Mouse (Mus musculus): ENCODE data around the gene Mtmr3. TPM values are rescaled to one million over a fixed set of nuclear protein-coding genes. Genes with fewer than 3 reads are reported as not detected.
A peak's percentile ranks its signal among the peaks of the same experiment; 100 is the strongest.

The Mtmr3 gene
- polyA plus RNA-seq, 1 experiment from 2014 or later: 27.5 TPM

DNA sequence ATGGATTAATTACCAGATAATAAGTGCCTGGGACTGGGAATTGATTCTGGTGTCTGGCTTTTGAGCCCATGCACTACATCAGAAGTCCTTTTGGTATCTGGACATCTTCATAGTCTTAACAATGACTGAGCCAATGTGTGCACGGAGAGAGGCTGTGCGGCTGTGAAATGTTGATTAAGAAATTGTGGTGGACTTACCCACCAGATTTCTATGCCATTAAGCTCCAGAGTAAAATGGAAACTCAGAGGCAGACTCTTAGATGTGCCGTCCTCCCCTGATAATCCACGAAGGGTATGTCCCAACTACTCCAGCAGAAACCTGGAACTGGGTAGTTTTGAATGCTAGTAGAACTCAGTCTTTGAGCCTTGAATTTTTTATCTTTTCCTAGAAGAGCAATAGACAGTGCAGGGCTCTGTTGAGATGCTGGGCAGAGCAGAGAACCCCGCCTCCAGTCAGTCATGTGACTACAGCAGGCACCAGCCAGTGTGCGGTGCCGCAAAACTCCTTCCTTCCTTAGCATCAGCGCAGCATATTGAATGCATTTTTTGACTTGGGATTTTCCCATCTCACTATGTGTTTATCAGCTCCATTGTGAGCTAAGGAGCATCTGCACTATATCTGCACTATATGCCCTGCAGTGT is 139.6 kb downstream of the Mtmr3 start:
- Histone ChIP-seq H3K36me3 (replicated peaks; ENCODE audit: control insufficient read depth, insufficient read depth, low read depth, low read length) (no peaks in the 10 kb centered on the region), H3K27ac (replicated peaks; ENCODE audit: low read depth, low read length) (no peak overlapping the region), H3K9ac (replicated peaks; ENCODE audit: low read length) (no peak overlapping the region), H3K27me3 (ENCODE audit: control insufficient read depth, insufficient read depth, low read length) (no peaks in the 10 kb centered on the region), H3K4me2 (ENCODE audit: low read depth, low read length) (no peak overlapping the region), H3K9me3 (replicated peaks; ENCODE audit: control insufficient read depth, low read length) (no peaks in the 10 kb centered on the region), H3K4me3 (ENCODE audit: low read depth, low read length) (no peak overlapping the region), H3K4me1 (ENCODE audit: control insufficient read depth, insufficient read depth, low read length) (no peaks in the 10 kb centered on the region)
- no peak for DNase-seq (ENCODE audit: low spot score)
- no peak for ATAC-seq (replicated peaks; ENCODE audit: insufficient number of reproducible peaks, low FRiP score, low TSS enrichment, low read depth)
- 72% methylated on average over 8 of the region's 8 CpGs for WGBS

DNA sequence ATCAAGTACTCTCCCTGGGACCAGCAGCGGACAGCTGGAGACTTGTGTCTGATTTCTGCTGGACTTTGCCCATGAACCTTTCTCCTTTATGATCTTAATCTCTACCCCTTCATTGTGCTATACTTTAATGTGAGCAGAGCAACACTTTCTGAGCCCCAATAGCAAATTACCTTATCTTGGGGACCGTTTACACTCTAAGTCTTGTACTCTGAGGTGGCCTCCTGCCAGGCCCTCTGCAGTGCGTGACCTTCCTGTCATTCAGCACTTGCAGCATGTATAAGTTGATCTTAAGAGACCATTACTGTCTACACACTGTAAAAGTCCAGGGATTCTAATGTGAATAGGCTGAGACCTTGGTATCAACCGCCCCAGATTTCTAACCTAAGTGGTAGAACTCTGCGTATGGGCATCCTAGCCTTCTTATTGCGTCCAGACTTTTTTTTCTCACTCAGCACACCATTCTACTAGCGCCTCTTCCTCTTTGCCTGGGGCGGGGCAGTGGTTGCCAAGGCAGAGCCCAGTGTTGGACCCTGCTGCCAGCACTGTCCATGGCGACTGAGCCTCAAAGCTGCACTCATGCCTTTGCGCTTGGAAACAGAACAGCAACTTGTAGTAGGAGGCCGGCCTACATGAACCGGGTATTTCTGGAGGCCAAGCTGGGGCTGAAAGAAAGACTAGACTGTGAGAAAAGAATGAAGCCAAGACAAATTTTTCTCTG is 142.0 kb downstream of the Mtmr3 start:
- H3K4me3 ChIP-seq (ENCODE audit: low read depth, low read length): no peak overlapping the region
- no peaks in the 10 kb centered on the region for H3K27me3 ChIP-seq (ENCODE audit: control insufficient read depth, insufficient read depth, low read length)
- no peaks in the 10 kb centered on the region for H3K4me1 ChIP-seq (ENCODE audit: control insufficient read depth, insufficient read depth, low read length)
- H3K4me2 ChIP-seq (ENCODE audit: low read depth, low read length): no peak overlapping the region
- DNase-seq (ENCODE audit: low spot score) (no peak), ATAC-seq (replicated peaks; ENCODE audit: insufficient number of reproducible peaks, low FRiP score, low TSS enrichment, low read depth) (no peak)
- no peak overlapping the region for H3K27ac ChIP-seq (replicated peaks; ENCODE audit: low read depth, low read length)
- no peaks in the 10 kb centered on the region for H3K36me3 ChIP-seq (replicated peaks; ENCODE audit: control insufficient read depth, insufficient read depth, low read depth, low read length)
- no peak overlapping the region for H3K9ac ChIP-seq (replicated peaks; ENCODE audit: low read length)
- 82% methylated on average over 12 of the region's 12 CpGs for WGBS
- no peaks in the 10 kb centered on the region for H3K9me3 ChIP-seq (replicated peaks; ENCODE audit: control insufficient read depth, low read length)

DNA sequence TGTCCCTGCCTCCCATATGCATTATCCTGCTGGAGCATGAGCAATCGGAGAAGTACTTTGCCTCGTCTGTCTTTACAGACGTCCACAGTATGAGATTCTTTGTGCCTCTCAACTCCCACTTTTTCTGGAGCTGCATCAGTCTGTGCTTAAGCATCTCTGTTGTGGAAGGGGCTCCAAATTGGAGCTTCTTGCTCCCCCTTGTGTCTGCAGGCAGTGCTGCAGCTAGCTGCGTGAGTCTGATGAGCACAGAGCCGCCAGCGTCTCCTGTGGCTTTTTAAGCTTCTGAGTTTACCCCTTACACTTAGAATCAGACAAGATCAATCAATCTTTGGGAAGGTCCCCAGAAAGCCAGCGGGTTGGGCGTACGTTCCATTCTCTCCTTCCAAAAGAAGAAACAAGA is 143.5 kb downstream of the Mtmr3 start:
- H3K4me2 ChIP-seq (ENCODE audit: low read depth, low read length): no peak overlapping the region
- no peak overlapping the region for H3K4me3 ChIP-seq (ENCODE audit: low read depth, low read length)
- ATAC-seq (replicated peaks; ENCODE audit: insufficient number of reproducible peaks, low FRiP score, low TSS enrichment, low read depth) (no peak), DNase-seq (ENCODE audit: low spot score) (peak; percentile 79)
- H3K9me3 ChIP-seq (replicated peaks; ENCODE audit: control insufficient read depth, low read length): no peaks in the 10 kb centered on the region
- no peaks in the 10 kb centered on the region for H3K36me3 ChIP-seq (replicated peaks; ENCODE audit: control insufficient read depth, insufficient read depth, low read depth, low read length)
- H3K4me1 ChIP-seq (ENCODE audit: control insufficient read depth, insufficient read depth, low read length): no peaks in the 10 kb centered on the region
- H3K27ac ChIP-seq (replicated peaks; ENCODE audit: low read depth, low read length): no peak overlapping the region
- no peaks in the 10 kb centered on the region for H3K27me3 ChIP-seq (ENCODE audit: control insufficient read depth, insufficient read depth, low read length)
- H3K9ac ChIP-seq (replicated peaks; ENCODE audit: low read length): no peak overlapping the region
- WGBS: 21% methylated on average over 9 of the region's 9 CpGs

DNA sequence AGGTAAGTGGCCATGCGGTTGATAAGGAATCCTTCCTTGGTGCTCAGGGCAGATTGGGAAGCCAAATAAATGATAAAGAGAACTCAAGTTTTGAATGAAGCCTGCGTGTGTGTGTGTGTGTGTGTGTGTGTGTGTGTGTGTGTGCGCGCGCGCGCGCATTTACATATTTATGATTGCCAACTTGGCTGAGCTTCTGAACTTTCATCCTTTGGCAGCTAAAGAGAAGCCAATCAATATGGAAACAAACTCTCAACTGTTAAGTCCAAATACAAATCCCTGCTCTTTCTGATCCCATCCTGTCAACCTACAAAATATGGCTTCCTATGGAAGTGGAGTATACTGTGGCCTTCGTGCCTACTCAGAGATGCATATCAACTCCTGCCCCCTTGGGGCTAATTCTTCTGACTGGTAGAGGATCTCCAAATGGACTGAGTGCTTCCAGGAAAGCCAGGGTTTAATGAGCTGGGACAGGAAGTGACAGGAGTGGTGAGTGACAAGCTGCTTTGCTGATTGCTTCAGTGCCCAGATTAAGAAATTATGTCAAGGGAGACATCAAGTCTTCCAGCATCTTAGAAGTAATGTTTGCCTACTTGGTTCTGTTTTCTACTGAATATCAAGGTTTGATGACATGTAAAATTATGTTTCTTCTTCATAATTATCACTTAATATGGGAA is 148.3 kb downstream of the Mtmr3 start:
- DNase-seq (ENCODE audit: low spot score) (no peak), ATAC-seq (replicated peaks; ENCODE audit: insufficient number of reproducible peaks, low FRiP score, low TSS enrichment, low read depth) (no peak)
- H3K36me3 ChIP-seq (replicated peaks; ENCODE audit: control insufficient read depth, insufficient read depth, low read depth, low read length): no peaks in the 10 kb centered on the region
- no peak overlapping the region for H3K27ac ChIP-seq (replicated peaks; ENCODE audit: low read depth, low read length)
- H3K9me3 ChIP-seq (replicated peaks; ENCODE audit: control insufficient read depth, low read length): no peaks in the 10 kb centered on the region
- no peak overlapping the region for H3K4me3 ChIP-seq (ENCODE audit: low read depth, low read length)
- 93% methylated on average over 9 of the region's 9 CpGs for WGBS
- no peaks in the 10 kb centered on the region for H3K4me1 ChIP-seq (ENCODE audit: control insufficient read depth, insufficient read depth, low read length)
- H3K9ac ChIP-seq (replicated peaks; ENCODE audit: low read length): no peak overlapping the region
- no peaks in the 10 kb centered on the region for H3K27me3 ChIP-seq (ENCODE audit: control insufficient read depth, insufficient read depth, low read length)
- no peak overlapping the region for H3K4me2 ChIP-seq (ENCODE audit: low read depth, low read length)

DNA sequence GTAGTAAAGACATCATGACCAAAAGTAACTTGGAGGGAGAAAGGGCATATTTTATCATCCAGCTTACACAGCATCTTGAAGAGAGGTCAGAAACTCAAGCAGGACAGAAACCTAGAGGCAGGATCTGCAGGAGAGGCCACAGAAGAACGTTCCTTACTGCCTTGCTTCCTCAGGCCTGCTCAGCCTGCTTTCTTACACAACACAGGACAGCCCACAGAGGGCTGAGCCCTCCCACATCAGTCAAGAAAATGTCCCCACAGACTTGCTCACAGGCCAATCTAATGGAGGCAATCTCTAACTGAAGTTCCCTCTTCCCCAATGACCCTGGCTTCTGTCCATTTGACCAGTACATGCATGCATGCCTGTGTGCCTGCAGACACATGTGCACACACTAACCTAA is 152.4 kb downstream of the Mtmr3 start:
- no peak for ATAC-seq (replicated peaks; ENCODE audit: insufficient number of reproducible peaks, low FRiP score, low TSS enrichment, low read depth)
- Histone ChIP-seq H3K9ac (replicated peaks; ENCODE audit: low read length) (no peak overlapping the region), H3K36me3 (replicated peaks; ENCODE audit: control insufficient read depth, insufficient read depth, low read depth, low read length) (no peaks in the 10 kb centered on the region), H3K27ac (replicated peaks; ENCODE audit: low read depth, low read length) (no peak overlapping the region), H3K4me1 (ENCODE audit: control insufficient read depth, insufficient read depth, low read length) (no peaks in the 10 kb centered on the region), H3K4me2 (ENCODE audit: low read depth, low read length) (no peak overlapping the region), H3K9me3 (replicated peaks; ENCODE audit: control insufficient read depth, low read length) (no peaks in the 10 kb centered on the region), H3K4me3 (ENCODE audit: low read depth, low read length) (no peak overlapping the region), H3K27me3 (ENCODE audit: control insufficient read depth, insufficient read depth, low read length) (no peaks in the 10 kb centered on the region)
- 41% methylated on average over 1 of the region's 1 CpGs for WGBS
- DNase-seq (ENCODE audit: low spot score): no peak

DNA sequence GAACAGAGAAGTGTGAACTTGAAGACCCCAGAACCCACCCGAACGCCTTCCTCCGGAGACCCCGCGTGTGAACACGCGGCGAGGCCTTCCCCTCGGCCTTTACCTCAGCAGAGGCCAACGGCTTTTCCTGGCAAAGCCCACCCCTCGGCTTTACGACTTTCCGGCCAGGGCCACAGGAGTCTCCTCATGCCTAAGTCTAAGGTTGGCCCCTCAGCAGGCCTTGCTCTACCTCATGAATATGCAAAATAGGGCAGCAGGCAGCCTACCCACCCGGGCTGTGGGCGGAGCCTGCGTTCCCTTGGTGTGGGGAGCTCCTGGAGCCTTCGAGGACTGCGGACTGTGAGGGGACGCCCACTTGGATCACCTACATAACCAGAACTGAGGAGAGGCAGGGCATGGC is 153.7 kb downstream of the Mtmr3 start, which contains the start of gene Hormad2:
Gene Hormad2, minus strand, starts transcription at position 128 of the 400 bp plus-strand sequence.
- no peak within 1 kb of the TSS; the same call in 1 of the 2 replicates for H3K4me2 ChIP-seq (ENCODE audit: low read depth, low read length)
- no peak within 1 kb of the TSS for H3K4me3 ChIP-seq (ENCODE audit: low read depth, low read length)
- H3K36me3 ChIP-seq (replicated peaks; ENCODE audit: control insufficient read depth, insufficient read depth, low read depth, low read length): no peaks in the 10 kb centered on the region
- no peaks in the 10 kb centered on the region for H3K27me3 ChIP-seq (ENCODE audit: control insufficient read depth, insufficient read depth, low read length)
- ATAC-seq (replicated peaks; ENCODE audit: insufficient number of reproducible peaks, low FRiP score, low TSS enrichment, low read depth) (no peak), DNase-seq (ENCODE audit: low spot score) (peak; percentile 8)
- H3K4me1 ChIP-seq (ENCODE audit: control insufficient read depth, insufficient read depth, low read length): no peaks in the 10 kb centered on the region
- no peak within 1 kb of the TSS for H3K9ac ChIP-seq (replicated peaks; ENCODE audit: low read length)
- WGBS: 51% methylated on average over 19 of the region's 19 CpGs
- H3K27ac ChIP-seq (replicated peaks; ENCODE audit: low read depth, low read length): no peak within 1 kb of the TSS
- H3K9me3 ChIP-seq (replicated peaks; ENCODE audit: control insufficient read depth, low read length): no peaks in the 10 kb centered on the region

DNA sequence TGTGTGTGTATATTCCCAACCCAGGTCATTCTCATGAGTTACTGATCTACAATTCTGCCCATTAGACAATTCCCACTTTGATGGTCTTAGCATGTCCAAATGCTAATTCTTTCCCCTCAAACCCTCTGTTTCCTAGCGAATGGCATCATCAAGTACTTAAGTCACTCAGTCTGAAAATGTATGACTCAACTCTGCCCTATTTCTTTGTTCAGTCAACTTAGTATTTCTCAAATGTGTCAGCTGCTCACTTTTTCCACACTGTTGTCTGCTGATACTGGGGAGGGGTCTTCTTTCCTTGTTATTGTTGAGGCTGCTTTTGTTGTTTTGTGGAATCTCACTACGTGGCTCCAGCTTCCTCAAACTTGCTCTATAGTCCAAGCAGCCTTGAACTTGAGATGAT is 156.5 kb downstream of the Mtmr3 start:
- Histone ChIP-seq H3K36me3 (replicated peaks; ENCODE audit: control insufficient read depth, insufficient read depth, low read depth, low read length) (no peaks in the 10 kb centered on the region), H3K4me3 (ENCODE audit: low read depth, low read length) (no peak overlapping the region), H3K9ac (replicated peaks; ENCODE audit: low read length) (no peak overlapping the region), H3K27ac (replicated peaks; ENCODE audit: low read depth, low read length) (no peak overlapping the region), H3K9me3 (replicated peaks; ENCODE audit: control insufficient read depth, low read length) (no peaks in the 10 kb centered on the region), H3K4me2 (ENCODE audit: low read depth, low read length) (no peak overlapping the region), H3K27me3 (ENCODE audit: control insufficient read depth, insufficient read depth, low read length) (no peaks in the 10 kb centered on the region), H3K4me1 (ENCODE audit: control insufficient read depth, insufficient read depth, low read length) (no peaks in the 10 kb centered on the region)
- ATAC-seq (replicated peaks; ENCODE audit: insufficient number of reproducible peaks, low FRiP score, low TSS enrichment, low read depth): no peak
- no peak for DNase-seq (ENCODE audit: low spot score)
- WGBS: 63% methylated on average over 2 of the region's 2 CpGs

DNA sequence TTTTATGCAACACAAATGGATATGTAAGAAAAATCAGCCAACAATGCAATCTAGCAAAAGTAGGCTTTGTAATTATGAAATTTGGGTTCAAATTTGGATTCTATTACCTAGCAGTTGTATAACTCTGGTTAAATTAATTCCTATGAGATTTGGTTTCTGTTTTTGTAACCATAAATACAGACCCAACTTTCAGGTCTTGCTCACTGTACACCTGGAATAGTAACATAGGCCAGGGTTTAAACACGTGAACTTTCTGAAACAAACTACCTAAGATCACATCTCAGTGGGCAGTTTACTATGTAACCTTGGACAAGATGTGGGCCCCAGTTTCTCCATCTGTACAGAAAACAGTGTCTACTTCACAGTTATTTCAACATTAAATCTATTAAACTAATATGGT is 157.3 kb downstream of the Mtmr3 start:
- no peak overlapping the region for H3K4me2 ChIP-seq (ENCODE audit: low read depth, low read length)
- no peaks in the 10 kb centered on the region for H3K9me3 ChIP-seq (replicated peaks; ENCODE audit: control insufficient read depth, low read length)
- no peaks in the 10 kb centered on the region for H3K4me1 ChIP-seq (ENCODE audit: control insufficient read depth, insufficient read depth, low read length)
- ATAC-seq (replicated peaks; ENCODE audit: insufficient number of reproducible peaks, low FRiP score, low TSS enrichment, low read depth): no peak
- no peak for DNase-seq (ENCODE audit: low spot score)
- no peak overlapping the region for H3K9ac ChIP-seq (replicated peaks; ENCODE audit: low read length)
- H3K36me3 ChIP-seq (replicated peaks; ENCODE audit: control insufficient read depth, insufficient read depth, low read depth, low read length): no peaks in the 10 kb centered on the region
- 74% methylated on average over 1 of the region's 1 CpGs for WGBS
- H3K27ac ChIP-seq (replicated peaks; ENCODE audit: low read depth, low read length): no peak overlapping the region
- H3K27me3 ChIP-seq (ENCODE audit: control insufficient read depth, insufficient read depth, low read length): no peaks in the 10 kb centered on the region
- no peak overlapping the region for H3K4me3 ChIP-seq (ENCODE audit: low read depth, low read length)

Measured in embryonic facial prominence, embryonic 11.5 days (tissue).